Mouse (Mus musculus): ENCODE data around the gene Rtf1.

Gene Rtf1

GRCm38 (mm10) chr2:119767246-119767645 is 92.4 kb downstream of the Rtf1 start:
- DNase-seq (ENCODE audit: inconsistent age in 2 of 2, low spot score in 1 of 2), result no peak
